Mouse (Mus musculus) ES-E14 (cell line): Measurements from ENCODE around the gene Sctr.

ENCODE experiments used
- HCFC1 ChIP-seq: IDR thresholded peaks from 2 replicates; pipeline ENCODE4 v1.6.1; 2012; ENCODE audit warnings: low read length, inconsistent platforms, borderline replicate concordance; ENCODE audit not compliant: insufficient read depth
- ZNF384 ChIP-seq: IDR thresholded peaks from 2 replicates; pipeline ENCODE4 v1.6.1; 2012; ENCODE audit warnings: low read depth, low read length, inconsistent platforms

- TF ChIP-seq ZNF384 (no peak), HCFC1 (no peak)
Observed at GRCm38 (mm10) chr1:120060687-120061086, 54.0 kb downstream of the Sctr start.
